Mouse (Mus musculus) liver, adult (tissue): ENCODE data around the gene Snrpf.

ENCODE experiments used
- GATA4 ChIP-seq: IDR thresholded peaks from 2 replicates; pipeline ENCODE4 v1.6.1; 2014; ENCODE audit warnings: mild to moderate bottlenecking, low read length; ENCODE audit not compliant: insufficient replicate concordance

The Snrpf gene

DNA sequence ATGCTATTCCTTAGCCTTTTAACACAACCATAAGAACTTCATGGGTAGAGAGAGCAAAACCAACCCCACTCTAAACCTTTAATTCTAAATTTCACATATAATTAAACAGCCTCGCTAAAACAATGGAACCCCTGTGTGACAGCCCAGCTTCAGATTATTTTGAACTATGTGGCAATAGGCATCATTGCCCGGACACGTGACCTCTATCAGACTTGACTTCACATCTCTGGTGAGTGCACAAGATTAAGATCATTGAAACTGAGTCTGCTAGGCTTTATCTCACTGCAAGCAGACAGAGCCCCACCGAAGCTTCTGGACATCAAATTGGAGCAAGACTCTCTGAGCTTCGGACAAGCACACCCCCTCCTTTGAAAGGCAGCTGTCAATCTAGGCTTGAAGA is 12.8 kb upstream of the Snrpf start:
- TF ChIP-seq GATA4 = no peak

DNA sequence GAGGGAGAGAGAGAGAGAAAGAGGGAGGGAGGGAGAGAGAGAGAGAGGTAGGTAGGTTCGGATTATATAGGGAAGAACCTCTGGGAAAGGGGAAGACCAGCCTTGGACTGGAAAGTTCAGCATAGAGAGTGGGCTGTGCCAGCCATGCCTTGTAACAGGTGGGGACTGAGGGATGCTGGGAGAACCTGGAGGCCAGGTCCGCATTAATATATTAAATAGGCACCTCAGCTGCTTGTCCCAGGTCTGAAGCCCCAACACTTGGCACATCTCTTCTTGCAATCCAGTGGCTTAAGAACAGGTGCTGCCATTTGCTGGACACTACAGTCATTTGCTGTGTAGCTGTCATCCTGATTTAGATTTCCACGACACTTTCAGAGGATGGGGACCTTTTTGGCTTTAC is 7.1 kb upstream of the Snrpf start:
- no peak for TF ChIP-seq GATA4

DNA sequence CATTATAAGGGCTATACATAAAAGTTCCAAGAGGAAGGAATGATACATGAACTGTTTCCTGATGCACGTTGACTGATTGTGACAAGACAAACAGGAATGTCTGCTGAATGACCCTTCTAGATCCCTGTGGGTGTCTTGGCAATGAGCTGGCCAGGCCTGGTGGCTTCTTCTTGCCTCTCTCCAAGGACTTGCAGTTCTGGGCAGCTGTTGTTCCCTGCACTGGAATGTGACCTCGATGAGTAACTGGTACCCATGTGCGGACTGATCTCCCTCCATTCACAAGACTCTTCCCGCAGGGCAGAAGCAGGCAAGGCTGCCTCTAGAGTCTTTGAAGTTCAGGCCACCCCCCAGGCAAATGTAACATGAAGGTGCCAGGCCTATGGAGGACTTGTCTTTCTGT is 6.3 kb upstream of the Snrpf start:
- no peak for TF ChIP-seq GATA4

DNA sequence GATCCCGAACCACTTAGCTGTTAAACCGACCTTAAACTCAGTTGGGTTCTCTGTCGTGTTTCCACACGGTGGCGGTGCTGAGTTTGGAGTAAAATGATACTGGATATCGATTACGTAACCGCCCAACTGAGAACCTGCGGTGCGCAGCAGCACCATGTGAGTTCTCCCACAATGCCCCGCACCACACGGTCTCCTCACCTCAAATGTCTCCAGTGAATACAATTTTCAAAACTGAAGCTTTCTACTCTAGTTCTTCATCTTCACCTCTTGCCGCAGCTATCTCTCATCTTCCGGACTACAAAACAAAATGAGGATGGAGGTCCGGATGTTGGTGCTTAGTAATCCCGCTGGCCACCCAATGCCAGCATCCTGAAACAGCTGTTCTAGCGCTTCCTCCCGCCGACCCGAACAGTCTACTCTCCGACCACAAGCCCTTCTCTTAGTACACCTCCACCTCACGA is 4.5 kb upstream of the Snrpf start:
- no peak for TF ChIP-seq GATA4

DNA sequence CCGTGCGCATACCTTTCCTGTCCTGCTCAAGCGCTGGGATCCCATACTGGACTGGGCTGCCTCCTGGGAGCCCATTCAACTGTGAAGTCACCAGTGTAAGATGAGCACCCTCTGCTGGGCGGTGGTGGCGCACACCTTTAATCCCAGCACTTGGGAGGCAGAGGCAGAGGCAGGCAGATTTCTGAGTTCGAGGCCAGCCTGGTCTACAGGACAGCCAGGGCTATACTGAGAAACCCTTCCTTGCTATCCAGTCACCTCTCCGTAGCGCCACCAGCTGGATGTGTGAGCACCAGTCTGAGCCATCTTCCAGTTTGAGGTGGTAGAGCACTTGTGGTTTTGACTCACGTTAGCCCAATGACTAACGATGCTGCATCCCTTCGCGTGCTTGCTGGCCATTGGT is 3.0 kb upstream of the Snrpf start:
- no peak for TF ChIP-seq GATA4

DNA sequence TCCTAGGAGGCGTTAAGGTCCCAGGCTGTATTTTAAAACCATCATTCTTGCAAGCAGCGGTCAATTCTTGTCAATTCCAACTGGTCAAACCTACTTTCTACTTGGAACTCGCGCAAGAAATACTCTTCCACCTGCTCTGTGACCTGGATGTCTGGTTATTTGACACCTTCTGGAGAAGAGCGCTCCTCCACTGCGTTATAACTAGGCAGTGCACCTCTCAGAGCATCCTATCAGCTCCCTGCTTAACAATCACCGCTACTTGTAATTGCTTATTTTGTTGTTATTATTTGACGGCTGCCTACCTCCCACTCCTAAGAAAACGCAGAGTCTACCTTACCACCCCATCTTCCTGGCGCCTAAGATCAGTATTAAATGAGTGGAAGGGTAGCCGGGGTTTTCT is 710 bp downstream of the Snrpf start:
- TF ChIP-seq GATA4 = no peak

DNA sequence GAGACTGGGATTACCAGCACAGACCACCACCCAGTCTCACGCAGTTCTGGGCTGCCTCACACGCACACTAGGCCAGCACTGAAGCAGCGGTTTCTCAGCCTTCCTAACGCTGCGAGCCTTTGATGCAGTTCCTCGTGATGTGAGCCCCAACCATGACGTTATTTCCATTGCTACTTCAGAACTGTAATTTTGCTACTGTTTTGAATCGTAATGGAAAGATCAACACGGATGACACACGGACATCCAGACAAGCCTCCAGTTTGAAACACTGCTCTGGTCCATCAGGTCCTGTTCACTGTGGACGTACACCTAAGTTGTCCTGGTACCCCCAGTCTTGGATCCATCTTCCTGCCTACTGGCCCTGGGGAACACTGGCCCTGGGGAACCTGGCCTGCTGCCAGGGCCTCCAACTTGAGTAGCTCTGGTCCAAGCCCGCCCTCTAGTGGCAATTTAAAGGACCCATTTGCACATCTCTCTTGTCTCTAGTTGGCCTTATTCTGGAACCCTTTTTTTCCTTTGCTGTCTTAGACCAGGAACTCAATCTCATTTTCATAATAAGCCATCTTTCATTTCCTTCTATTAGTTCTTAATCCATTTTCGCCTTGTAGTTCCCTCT is 12.1 kb downstream of the Snrpf start:
- no peak for TF ChIP-seq GATA4

DNA sequence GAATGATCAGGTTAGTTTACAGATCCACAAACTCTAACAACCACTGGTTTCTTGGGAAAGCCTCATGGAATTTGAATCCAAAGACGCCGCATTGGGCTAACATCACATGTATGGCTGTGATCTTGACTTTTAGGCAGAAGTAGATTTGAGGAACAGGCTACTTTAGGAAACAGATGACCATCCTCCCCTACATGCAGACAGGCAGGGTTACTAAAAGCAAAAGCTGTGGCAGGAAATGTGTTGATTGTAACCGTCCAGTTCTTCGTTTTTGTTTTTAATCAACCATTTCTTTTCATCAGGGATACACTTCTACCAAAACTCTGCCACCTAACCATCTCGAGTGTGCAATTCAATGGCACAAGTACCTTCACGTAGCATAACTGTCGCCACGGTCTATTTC is 13.5 kb downstream of the Snrpf start:
- no peak for TF ChIP-seq GATA4

DNA sequence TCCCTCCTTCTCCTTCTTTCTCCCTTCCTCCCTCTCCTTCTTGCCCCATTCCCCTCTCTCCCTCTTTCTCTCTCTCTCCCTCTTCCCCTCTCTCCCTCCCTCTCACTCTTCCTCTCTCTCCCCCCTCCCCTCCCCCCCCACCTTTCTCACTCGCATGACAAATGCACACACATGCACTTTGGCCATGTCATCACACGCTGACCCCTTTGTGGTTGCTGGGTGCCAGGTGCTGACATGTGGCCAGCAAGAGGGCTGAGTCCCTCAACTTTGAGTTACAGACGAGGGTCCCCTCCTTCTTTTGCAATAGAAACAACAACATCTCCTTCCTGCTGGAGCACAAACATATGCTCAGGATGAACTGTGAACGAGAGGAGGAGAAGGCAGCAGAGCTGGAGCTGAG is 14.5 kb downstream of the Snrpf start:
- no peak for TF ChIP-seq GATA4

DNA sequence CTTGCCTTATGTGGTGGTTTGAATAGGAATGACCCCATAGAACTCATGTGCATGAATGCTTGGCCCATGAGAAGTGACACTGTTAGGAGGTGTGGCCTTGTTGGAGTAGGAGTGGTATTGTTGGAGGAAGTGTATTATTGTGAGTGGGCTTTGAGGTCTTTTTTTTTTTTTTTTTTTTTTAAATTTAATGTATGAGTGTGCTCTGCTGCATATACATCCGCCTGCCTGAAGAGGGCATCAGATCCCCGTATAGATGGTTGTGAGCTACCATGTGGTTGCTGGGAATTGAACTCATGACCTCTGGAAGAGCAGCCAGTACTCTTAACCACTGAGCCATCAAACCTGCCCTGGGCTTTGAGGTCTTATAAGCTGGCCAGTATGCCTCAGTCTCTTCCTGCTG is 17.3 kb downstream of the Snrpf start:
- no peak for TF ChIP-seq GATA4

DNA sequence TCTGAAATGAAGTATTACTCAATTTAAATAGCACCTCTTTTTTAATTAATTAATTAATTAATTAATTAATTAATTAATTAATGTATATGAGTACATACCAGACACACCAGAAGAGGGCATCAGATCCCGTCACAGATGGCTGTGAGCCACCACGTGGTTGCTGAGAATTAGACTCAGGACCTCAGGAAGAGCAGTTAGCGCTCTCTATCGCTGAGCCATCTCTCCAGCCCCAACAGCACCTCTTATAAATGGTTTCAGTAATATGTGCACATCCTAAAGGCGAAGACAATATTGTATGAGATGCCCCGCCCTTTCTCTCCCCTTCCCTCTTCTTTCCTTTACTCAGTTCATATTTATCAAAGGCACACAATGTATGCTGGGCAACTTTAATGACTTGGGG is 20.8 kb downstream of the Snrpf start:
- no peak for TF ChIP-seq GATA4

DNA sequence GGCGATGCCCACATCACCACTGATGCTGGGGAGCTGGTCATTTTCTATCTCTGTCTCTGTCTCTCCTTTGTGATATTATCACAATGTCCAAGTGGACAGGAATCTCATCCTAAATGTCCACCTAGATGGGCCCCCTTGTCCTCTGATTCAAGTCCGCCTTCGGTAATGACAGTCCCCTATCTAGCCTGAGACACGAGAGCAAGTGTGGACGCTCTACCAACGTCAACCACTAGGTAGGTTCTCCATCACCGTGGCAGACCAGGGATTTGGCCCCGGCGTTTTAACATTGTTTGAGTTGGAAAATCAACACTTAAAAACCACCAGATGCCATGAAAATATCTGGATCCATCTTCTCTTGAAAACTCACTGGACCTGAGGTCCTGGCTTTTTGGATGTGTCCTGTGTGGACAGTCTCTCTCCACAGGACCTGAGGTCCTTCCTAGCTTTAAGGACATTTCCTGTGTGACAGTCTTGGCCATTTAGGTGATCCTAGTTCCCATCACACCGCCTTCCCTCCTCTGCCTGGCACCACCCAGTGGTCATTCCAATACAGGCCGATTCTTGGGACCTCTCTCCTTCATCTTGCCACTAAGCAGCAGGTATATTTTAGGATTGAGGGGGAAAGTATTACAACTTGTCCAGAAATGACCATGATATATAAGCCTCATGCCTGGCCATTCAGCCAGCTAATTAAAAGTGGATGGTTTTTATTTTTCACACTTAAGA is 21.5 kb downstream of the Snrpf start:
- TF ChIP-seq GATA4 = no peak

DNA sequence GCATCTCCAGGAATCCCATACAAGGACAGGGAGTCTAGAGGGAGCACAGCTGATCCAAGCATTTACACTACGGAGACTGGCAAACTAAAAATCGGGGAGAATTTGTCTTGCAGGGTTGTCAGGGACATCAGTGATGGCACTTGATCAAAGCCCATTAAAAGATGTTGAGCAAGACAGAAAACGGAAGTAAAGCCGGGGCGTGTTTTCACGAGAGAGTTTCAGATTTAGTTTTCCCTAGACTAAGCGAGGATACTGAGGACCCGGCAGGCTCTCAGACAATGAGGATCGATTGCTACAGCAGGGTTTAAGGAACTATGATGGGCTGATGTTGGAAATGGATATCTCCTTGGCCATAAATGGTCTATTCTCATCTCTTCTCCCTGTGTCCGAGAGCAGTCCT is 22.4 kb downstream of the Snrpf start:
- TF ChIP-seq GATA4 = no peak

DNA sequence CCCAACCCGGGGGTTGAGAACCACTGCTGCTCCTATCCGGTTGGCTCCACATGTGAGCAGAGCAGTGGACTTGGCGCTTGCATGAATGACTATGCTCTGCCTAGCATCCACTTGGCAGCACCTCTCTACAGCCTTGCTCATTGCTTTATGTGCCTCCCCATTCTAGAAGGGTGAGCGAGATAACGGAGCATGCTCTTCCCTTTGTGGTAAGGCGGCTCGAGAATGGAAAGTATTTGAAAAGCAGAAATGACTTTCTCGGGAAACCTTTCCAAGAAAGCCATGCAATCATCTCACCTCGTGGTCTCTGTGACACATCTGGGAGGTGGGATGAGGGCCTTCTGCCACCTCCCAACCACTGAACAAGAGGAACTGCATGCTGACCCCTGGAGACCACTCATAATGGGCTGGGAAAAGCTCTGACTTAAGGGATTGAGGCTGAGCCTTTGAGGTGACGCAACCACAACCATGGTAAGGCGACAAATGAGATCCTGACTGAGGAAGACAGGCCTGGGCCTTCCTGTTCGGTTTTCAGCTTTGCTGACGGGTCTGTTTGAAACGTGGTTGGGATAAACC is 24.9 kb downstream of the Snrpf start:
- TF ChIP-seq GATA4 = no peak

DNA sequence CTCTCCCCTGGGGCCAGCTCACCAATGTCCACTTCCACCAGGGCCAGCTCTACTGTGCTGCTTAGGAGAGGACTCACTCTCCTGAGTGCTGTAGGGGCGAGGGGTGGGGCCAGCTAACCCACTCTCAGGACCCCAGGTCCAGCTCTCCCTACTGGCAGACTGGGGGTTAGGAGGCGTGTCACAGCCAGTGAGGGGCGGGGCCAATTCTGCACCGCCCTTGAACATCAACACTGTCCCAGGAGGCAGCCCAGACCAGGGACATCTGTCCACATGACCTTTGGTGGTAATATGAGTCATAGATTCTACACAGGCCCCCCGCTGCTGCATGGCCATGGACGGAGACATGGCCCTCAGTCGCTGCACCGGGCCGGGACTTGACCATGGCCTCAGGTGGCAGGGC is 29.7 kb downstream of the Snrpf start:
- no peak for TF ChIP-seq GATA4

DNA sequence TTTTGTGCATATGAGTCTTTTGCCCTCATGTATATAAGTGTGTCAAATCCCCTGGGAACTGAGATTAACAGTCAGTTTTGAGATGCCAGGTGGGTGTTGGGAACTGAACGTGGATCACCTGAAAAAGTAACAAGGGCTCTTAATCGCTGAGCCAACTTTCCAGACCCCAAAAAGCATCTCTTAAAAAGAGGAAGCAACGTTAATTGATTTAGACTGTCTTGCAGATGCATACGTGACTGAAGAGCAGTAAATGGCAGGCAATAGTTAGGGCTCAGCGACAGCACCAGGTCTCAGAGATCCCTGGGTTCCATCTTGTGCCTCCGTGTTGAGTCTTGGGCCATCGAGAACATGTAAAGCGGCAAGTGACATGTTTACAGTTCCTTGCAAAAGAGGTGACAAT is 36.9 kb downstream of the Snrpf start:
- TF ChIP-seq GATA4 = no peak

DNA sequence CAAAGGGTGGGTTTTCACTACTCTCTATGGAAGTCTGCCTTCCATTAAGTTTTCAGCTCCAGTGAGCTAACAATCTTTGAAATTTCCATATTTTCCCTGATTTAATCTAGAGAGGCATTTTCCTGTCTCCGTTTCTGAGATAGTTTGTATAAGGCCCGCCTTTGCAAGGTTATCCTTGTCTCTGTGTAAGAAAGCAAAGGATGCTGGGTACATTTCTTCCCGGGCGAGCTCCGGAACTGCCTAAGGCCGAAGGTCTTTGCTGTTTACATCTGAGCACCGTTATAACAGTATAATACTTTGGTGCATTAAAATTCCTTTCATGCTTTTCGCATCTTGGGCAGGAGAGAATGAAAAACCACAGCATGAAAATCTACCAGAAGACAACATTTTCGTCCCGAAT is 39.7 kb downstream of the Snrpf start:
- TF ChIP-seq GATA4 = no peak
